Mouse (Mus musculus) small intestine, adult 2 months (tissue): ENCODE data around the gene Alk.

ENCODE experiments used
- CTCF ChIP-seq: fragments of 200-500 bp; IDR thresholded peaks from 2 replicates; pipeline ENCODE4 v1.5.1; 2012; ENCODE audit warnings: low read depth, mild to moderate bottlenecking, control low read depth, inconsistent platforms, low read length, moderate library complexity, mixed read lengths; ENCODE audit not compliant: insufficient replicate concordance, insufficient read length; ENCODE audit errors: extremely low read depth
- POLR2A ChIP-seq: fragments of 200-500 bp; IDR thresholded peaks from 2 replicates; pipeline ENCODE4 v1.6.1; 2012; ENCODE audit warnings: low read depth, mild to moderate bottlenecking, control low read depth, inconsistent platforms, low read length, moderate library complexity

- TF ChIP-seq POLR2A (no peak), CTCF (no peak)
Measured at GRCm38 (mm10) chr17:72652801-72653200, 48.4 kb upstream of the Alk start.
